Mouse (Mus musculus) megakaryocyte, adult 5-6 weeks (primary cell): ENCODE measurements around the gene Ttc29. TPM values are rescaled to one million over a fixed set of nuclear protein-coding genes. Genes with fewer than 3 reads are reported as not detected.

Source experiments
- ATAC-seq: 2 replicates; pipeline ENCODE4 v1.8.0; 2016; ENCODE audit warnings: mild to moderate bottlenecking, inconsistent platforms; ENCODE audit not compliant: poor library complexity, severe bottlenecking
- total RNA-seq, 2 experiments: library from RNA; stranded (forward) in 1 of 2; stranded (reverse) in 1 of 2; fragments of 153-499, 151-499 nt in 1 of 2; fragments of 221-1000, 200-1000 nt in 1 of 2; gene quantifications; 2 replicates each; pipeline versions ENCODE4 v1.2.3 to v1.2.4; 2015 to 2017

The Ttc29 gene
- total RNA-seq (2015): not detected in 2 replicates
- not detected in 2 replicates for total RNA-seq (2017)

- no peak for ATAC-seq
Measured at GRCm38 (mm10) chr8:78213074-78213473, at the start of gene Ttc29. Ttc29 (plus strand) TSS chr8:78213297.

GRCm38 (mm10) chr8:78171351-78171750 is 41.7 kb upstream of the Ttc29 start:
- ATAC-seq: no peak

- ATAC-seq: no peak
Measured at GRCm38 (mm10) chr8:78182654-78183053, 30.4 kb upstream of the Ttc29 start.

- no peak for ATAC-seq
Measured at GRCm38 (mm10) chr8:78183414-78183813, 29.7 kb upstream of the Ttc29 start.

GRCm38 (mm10) chr8:78187087-78187486 is 26.0 kb upstream of the Ttc29 start:
- no peak for ATAC-seq

GRCm38 (mm10) chr8:78204229-78204628 is 8.9 kb upstream of the Ttc29 start:
- no peak; the same call in 1 of the 2 replicates for ATAC-seq

- ATAC-seq: no peak
Measured at GRCm38 (mm10) chr8:78210424-78210823, 2.7 kb upstream of the Ttc29 start.

- ATAC-seq: no peak
Measured at GRCm38 (mm10) chr8:78214645-78215044, 1.5 kb downstream of the Ttc29 start.

- ATAC-seq: no peak
Measured at GRCm38 (mm10) chr8:78226087-78226486, 13.0 kb downstream of the Ttc29 start.

- no peak for ATAC-seq
Measured at GRCm38 (mm10) chr8:78230721-78231120, 17.6 kb downstream of the Ttc29 start.

- no peak for ATAC-seq
Measured at GRCm38 (mm10) chr8:78232870-78233707, 20.0 kb downstream of the Ttc29 start.

GRCm38 (mm10) chr8:78233708-78234201 is 20.7 kb downstream of the Ttc29 start:
- no peak for ATAC-seq

- ATAC-seq: no peak
Measured at GRCm38 (mm10) chr8:78237972-78238675, 25.0 kb downstream of the Ttc29 start.

GRCm38 (mm10) chr8:78251115-78251514 is 38.0 kb downstream of the Ttc29 start:
- ATAC-seq: no peak

- peak; percentile 35 for ATAC-seq
Measured at GRCm38 (mm10) chr8:78254374-78254773, 41.3 kb downstream of the Ttc29 start.

GRCm38 (mm10) chr8:78255011-78255410 is 41.9 kb downstream of the Ttc29 start:
- no peak for ATAC-seq

- ATAC-seq: no peak
Measured at GRCm38 (mm10) chr8:78265506-78265905, 52.4 kb downstream of the Ttc29 start.

- no peak for ATAC-seq
Measured at GRCm38 (mm10) chr8:78266231-78266630, 53.1 kb downstream of the Ttc29 start.

GRCm38 (mm10) chr8:78267894-78268411 is 54.9 kb downstream of the Ttc29 start:
- no peak for ATAC-seq

- ATAC-seq: no peak
Measured at GRCm38 (mm10) chr8:78269281-78269680, 56.2 kb downstream of the Ttc29 start.

- no peak for ATAC-seq
Measured at GRCm38 (mm10) chr8:78271391-78271790, 58.3 kb downstream of the Ttc29 start.

- no peak for ATAC-seq
Measured at GRCm38 (mm10) chr8:78276120-78276519, 63.0 kb downstream of the Ttc29 start.
